Mouse (Mus musculus) kidney, adult 10 weeks (tissue): ENCODE data around the gene Aadac. TPM values are rescaled to one million over a fixed set of nuclear protein-coding genes. Genes with fewer than 3 reads are reported as not detected.

Experiments
- polyA plus RNA-seq: library from polyadenylated mRNA; stranded (reverse); fragments of 350-450 nt; fragmentation: Illumina TruSeq; extraction: RNeasy Lipid Tissue Mini Kit (QIAGEN cat#74804); gene quantifications from one replicate; pipeline ENCODE4 v1.2.3, GENCODE M21; 2014; ENCODE audit warnings: low read depth, low replicate concordance

The Aadac gene
- polyA plus RNA-seq = 723 TPM

GRCm38 (mm10) chr3:60025417-60025816, at the start of gene Aadac:
TSS of gene Aadac (plus strand) at chr3:60025717.

DNA sequence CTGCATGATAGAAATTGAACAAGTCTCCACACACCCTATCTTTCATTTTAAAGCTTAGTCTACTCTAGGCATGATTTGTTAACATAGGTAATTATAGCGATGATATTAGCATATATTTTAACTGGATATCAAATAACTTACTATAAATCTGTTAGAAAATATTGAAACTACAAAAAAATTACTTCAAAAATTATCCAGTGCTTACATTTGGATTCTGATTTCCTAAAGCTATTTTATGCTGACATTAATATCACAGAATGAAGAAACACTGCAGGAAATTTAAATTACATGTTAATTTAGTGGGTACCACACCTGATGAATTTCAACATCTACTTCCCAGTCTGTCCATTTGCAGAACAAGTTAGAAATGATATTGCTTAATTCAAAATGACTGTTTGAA, 19.1 kb upstream of the Aadac start, which contains the start of gene Aadacl2:
TSS of gene Aadacl2 (plus strand) at position 301 of the 400 bp plus-strand sequence.

DNA sequence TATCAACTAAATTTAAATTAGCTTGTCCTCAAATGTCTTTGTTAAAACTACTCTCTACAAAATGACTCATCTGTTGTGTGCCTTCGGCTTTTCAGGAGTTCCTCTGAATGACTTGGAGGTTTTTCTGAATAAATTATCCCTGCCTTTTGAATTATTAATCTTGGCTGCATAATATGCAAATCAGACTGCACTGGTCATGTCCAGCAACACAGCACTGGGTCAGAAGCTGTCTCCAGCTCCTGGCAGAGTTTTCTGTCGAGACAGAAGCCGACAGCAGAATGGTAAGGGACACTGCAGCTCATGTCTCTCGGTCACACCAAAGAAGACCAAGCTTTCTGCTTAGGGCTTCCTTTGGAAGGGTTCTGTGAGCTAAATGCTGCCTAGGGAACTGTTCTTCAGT, 56.1 kb downstream of the Aadac start, which contains the start of gene Sucnr1:
TSS of gene Sucnr1 (plus strand) at position 222 of the 400 bp plus-strand sequence.

Other genes starting within 250 kb of the Aadac start
- not detected for gene Gm8298, start 164.7 kb upstream of the Aadac start, polyA plus RNA-seq
- gene C130079G13Rik, start 100.5 kb upstream of the Aadac start, polyA plus RNA-seq = not detected
- gene Aadacl2, start 19.0 kb upstream of the Aadac start, polyA plus RNA-seq = not detected
- 73.5 TPM for gene Sucnr1, start 56.2 kb downstream of the Aadac start, polyA plus RNA-seq